Mouse (Mus musculus): ENCODE data around the gene Gm47985. TPM values are rescaled to one million over a fixed set of nuclear protein-coding genes. Genes with fewer than 3 reads are reported as not detected.

Gene Gm47985
- total and polyA plus RNA-seq, 3 experiments, result not detected

DNA sequence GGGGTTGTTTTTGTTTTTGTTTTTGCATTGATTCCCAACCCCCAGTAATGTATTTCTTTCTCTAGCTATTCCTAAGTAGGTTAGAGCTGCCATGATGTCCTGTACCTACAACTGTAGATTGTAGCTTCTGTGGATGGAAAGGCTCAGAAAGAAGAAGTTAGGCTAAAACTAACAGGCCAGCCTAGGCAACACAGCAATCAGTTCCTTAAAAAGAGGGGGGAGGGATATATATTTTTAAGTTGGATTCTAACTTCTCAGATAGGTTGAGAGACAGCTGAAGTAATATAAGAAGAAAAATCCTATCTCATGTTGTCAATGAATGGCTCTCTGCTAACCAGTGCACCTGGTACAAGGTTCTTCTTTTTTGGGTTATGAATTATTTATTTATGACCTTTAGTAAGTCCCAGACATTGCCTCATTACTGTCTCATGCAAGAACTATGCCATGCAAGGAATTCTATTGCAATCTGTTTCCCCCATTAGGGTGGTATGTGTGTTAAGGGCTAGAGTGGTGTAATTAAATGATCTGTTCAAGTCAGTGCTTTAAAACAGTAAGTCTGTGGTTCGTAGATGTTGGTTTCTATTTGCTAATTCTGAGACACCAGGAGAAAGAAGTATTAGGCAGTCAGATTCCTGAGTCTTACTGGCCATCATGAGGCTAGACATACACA lies 46.1 kb downstream of the Gm47985 start:
- no peak for DNase-seq (ENCODE audit: extremely low read depth)
- Histone ChIP-seq H3K4me1 (ENCODE audit: control insufficient read depth in 1 of 2, insufficient read depth in 2 of 2) (peaks cover 0 to 12% of the 10 kb centered on the region in 2 experiments; a peak in 2 of 4 replicates), H3K9me3 (replicated peaks; ENCODE audit: low read length) (no peaks in the 10 kb centered on the region), H3K36me3 (replicated peaks in 1 of 2; ENCODE audit: control insufficient read depth in 1 of 2, insufficient read depth in 1 of 2, low read length in 1 of 2) (no peaks in the 10 kb centered on the region), H3K4me2 (ENCODE audit: insufficient read depth, low read depth, poor library complexity, severe bottlenecking) (no peak overlapping the region), H3K79me2 (replicated peaks; ENCODE audit: control insufficient read depth, extremely low read depth, insufficient read depth, poor library complexity, severe bottlenecking) (no peaks in the 10 kb centered on the region), H3K27ac (ENCODE audit: insufficient read depth, low read depth) (no peak overlapping the region), H3K9ac (ENCODE audit: insufficient read depth, low read depth) (no peak overlapping the region), H3K4me3 (replicated peaks in 1 of 3; ENCODE audit: low read depth in 2 of 3, low read length in 2 of 3, poor library complexity in 1 of 3) (no peak overlapping the region), H3K27me3 (replicated peaks) (no peaks in the 10 kb centered on the region)
- dilution Hi-C loops (cut with MboI; ENCODE audit: extremely low pct_ligation_motif_present, extremely low pct_unique_long_range_greater_than_20kb, low sequenced_read_pairs) (no loop called here), in situ Hi-C loops (cut with MboI; ENCODE audit: low pct_ligation_motif_present, low pct_unique_long_range_greater_than_20kb, low sequenced_read_pairs) (no loop called here)
- TF ChIP-seq CHD1 (IDR thresholded peaks at IDR 0.05; ENCODE audit: low read depth, low read length), result no peak
- TF ChIP-seq IRF4 (IDR thresholded peaks at IDR 0.05; ENCODE audit: low read depth, low read length), result no peak
- no peak for TF ChIP-seq UBTF (IDR thresholded peaks at IDR 0.05; ENCODE audit: low read depth, low read length)
- TF ChIP-seq MYC (IDR thresholded peaks at IDR 0.05; ENCODE audit: low read depth, low read length), result no peak
- no peak for TF ChIP-seq SMC3 (IDR thresholded peaks at IDR 0.05; ENCODE audit: low read depth, low read length)
- TF ChIP-seq ELF1 (IDR thresholded peaks at IDR 0.05; ENCODE audit: low read depth, low read length), result no peak
- no peak for TF ChIP-seq ZMIZ1 (IDR thresholded peaks at IDR 0.05; ENCODE audit: low read depth, low read length)
- TF ChIP-seq E2F4 (IDR thresholded peaks at IDR 0.05; ENCODE audit: insufficient replicate concordance, low read depth, low read length), result no peak
- no peak for TF ChIP-seq RCOR1 (conservative IDR thresholded peaks at IDR 0.05; ENCODE audit: low read depth, low read length)
- TF ChIP-seq CTCF (conservative IDR thresholded peaks at IDR 0.05 in 1 of 2, IDR thresholded peaks at IDR 0.05 in 1 of 2; ENCODE audit: low read depth in 2 of 2, low read length in 2 of 2), result no peak
- TF ChIP-seq GABPA (IDR thresholded peaks at IDR 0.05; ENCODE audit: insufficient replicate concordance, low read depth, low read length), result no peak
- no peak for TF ChIP-seq ETS1 (conservative IDR thresholded peaks at IDR 0.05; ENCODE audit: low read depth, low read length)
- no peak for TF ChIP-seq NELFE (IDR thresholded peaks at IDR 0.05; ENCODE audit: low read depth, low read length)
- no peak for TF ChIP-seq JUN (IDR thresholded peaks at IDR 0.05; ENCODE audit: insufficient read depth, low read depth, low read length)
- TF ChIP-seq HCFC1 (IDR thresholded peaks at IDR 0.05; ENCODE audit: low read depth, low read length), result no peak
- TF ChIP-seq BHLHE40 (IDR thresholded peaks at IDR 0.05; ENCODE audit: low read depth, low read length), result no peak

DNA sequence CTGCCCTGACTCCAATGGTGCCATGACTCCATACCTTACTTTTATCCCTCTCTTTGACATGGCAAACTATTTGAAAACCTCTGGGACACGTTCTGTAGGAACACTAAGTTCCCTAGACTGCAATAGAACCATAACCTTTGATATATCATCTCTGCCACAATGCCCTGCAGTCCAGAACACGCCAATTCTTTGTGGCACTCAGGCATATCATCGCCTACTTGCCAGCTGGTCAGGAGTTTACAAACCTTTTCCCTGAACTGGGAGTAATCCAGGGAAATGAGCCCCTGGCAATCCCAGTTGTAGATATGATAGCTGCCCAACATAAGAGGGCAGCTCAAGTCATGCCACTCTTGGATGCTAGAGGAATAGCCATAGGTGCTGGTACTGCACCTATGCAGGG lies 50.0 kb downstream of the Gm47985 start:
- no peaks in the 10 kb centered on the region for H3K36me3 ChIP-seq (replicated peaks in 1 of 2; ENCODE audit: control insufficient read depth in 1 of 2, insufficient read depth in 1 of 2, low read length in 1 of 2)
- dilution Hi-C loops (cut with MboI; ENCODE audit: extremely low pct_ligation_motif_present, extremely low pct_unique_long_range_greater_than_20kb, low sequenced_read_pairs) (no loop called here), in situ Hi-C loops (cut with MboI; ENCODE audit: low pct_ligation_motif_present, low pct_unique_long_range_greater_than_20kb, low sequenced_read_pairs) (no loop called here)
- H3K27me3 ChIP-seq (replicated peaks), result no peaks in the 10 kb centered on the region
- H3K79me2 ChIP-seq (replicated peaks; ENCODE audit: control insufficient read depth, extremely low read depth, insufficient read depth, poor library complexity, severe bottlenecking), result no peaks in the 10 kb centered on the region
- no peak overlapping the region for H3K4me2 ChIP-seq (ENCODE audit: insufficient read depth, low read depth, poor library complexity, severe bottlenecking)
- no peak for DNase-seq (ENCODE audit: extremely low read depth)
- no peak overlapping the region for H3K4me3 ChIP-seq (replicated peaks in 1 of 3; ENCODE audit: low read depth in 2 of 3, low read length in 2 of 3, poor library complexity in 1 of 3)
- H3K27ac ChIP-seq (ENCODE audit: insufficient read depth, low read depth), result no peak overlapping the region
- no peak overlapping the region for H3K9ac ChIP-seq (ENCODE audit: insufficient read depth, low read depth)
- H3K9me3 ChIP-seq (replicated peaks; ENCODE audit: low read length), result no peaks in the 10 kb centered on the region
- peaks cover 0 to 12% of the 10 kb centered on the region in 2 experiments; a peak in 2 of 4 replicates for H3K4me1 ChIP-seq (ENCODE audit: control insufficient read depth in 1 of 2, insufficient read depth in 2 of 2)
- no peak for TF ChIP-seq HCFC1 (IDR thresholded peaks at IDR 0.05; ENCODE audit: low read depth, low read length)
- no peak for TF ChIP-seq KAT2A (IDR thresholded peaks at IDR 0.05; ENCODE audit: insufficient replicate concordance, low read length)
- TF ChIP-seq MYC (IDR thresholded peaks at IDR 0.05; ENCODE audit: low read depth, low read length), result no peak
- TF ChIP-seq USF2 (conservative IDR thresholded peaks at IDR 0.05; ENCODE audit: low read depth, low read length), result no peak
- no peak for TF ChIP-seq BHLHE40 (IDR thresholded peaks at IDR 0.05; ENCODE audit: low read depth, low read length)
- TF ChIP-seq TCF12 (IDR thresholded peaks at IDR 0.05; ENCODE audit: low read depth, low read length), result no peak
- no peak for TF ChIP-seq RAD21 (IDR thresholded peaks at IDR 0.05; ENCODE audit: low read depth, low read length)
